Mouse (Mus musculus): ENCODE measurements around the gene Myt1l. TPM values are rescaled to one million over a fixed set of nuclear protein-coding genes. Genes with fewer than 3 reads are reported as not detected.

The Myt1l gene
- polyA plus RNA-seq, 1 experiment from 2014 or later: 9.3 TPM

GRCm38 (mm10) chr12:29728294-29728693, 200.1 kb downstream of the Myt1l start:
- H3K9me3 ChIP-seq (replicated peaks): no peaks in the 10 kb centered on the region
- H3K4me3 ChIP-seq (replicated peaks): no peak overlapping the region
- 82% methylated on average over 2 of the region's 2 CpGs for WGBS
- no peak overlapping the region for H3K27ac ChIP-seq (replicated peaks)
- ATAC-seq (ENCODE audit: insufficient number of reproducible peaks, low FRiP score, low TSS enrichment, low read depth): no peak
- no peaks in the 10 kb centered on the region for H3K27me3 ChIP-seq
- H3K36me3 ChIP-seq: no peaks in the 10 kb centered on the region
- H3K4me2 ChIP-seq (replicated peaks): no peak overlapping the region
- H3K9ac ChIP-seq: no peak overlapping the region
- H3K4me1 ChIP-seq: no peaks in the 10 kb centered on the region

DNA sequence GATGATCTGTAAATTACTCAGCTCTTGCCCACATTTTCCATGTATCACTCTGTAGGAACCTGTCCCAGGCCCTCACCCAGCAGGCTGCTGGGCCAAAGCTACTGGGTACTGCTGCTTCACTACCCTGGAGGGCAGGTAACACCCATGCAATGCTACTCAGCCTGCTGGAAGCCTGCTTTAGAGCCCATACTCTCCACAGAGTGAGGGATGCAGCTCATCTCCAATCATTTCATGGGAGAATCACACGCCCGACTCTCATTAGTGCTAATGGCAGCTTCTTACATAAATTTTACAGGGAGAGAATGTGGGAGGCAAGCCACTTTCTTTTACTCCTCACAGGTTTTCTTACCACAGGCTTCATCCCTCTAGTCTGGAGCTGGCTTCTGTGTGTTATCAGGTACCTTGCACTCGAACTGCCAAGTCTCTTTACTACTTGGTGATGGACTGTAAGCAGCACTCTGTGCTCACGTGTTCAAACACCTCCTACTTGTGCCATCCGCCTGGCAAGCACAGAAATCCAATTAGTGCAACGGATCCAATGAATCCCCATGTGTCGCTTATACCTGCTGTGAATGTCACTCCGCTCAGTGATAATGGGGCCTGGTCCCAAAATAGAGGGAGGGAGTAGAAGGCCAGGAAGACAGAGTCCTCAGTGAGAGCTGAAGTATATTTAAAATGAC, 212.3 kb downstream of the Myt1l start:
- no peaks in the 10 kb centered on the region for H3K4me1 ChIP-seq
- H3K27ac ChIP-seq (replicated peaks): no peak overlapping the region
- H3K36me3 ChIP-seq: no peaks in the 10 kb centered on the region
- ATAC-seq (ENCODE audit: insufficient number of reproducible peaks, low FRiP score, low TSS enrichment, low read depth): no peak
- no peaks in the 10 kb centered on the region for H3K27me3 ChIP-seq
- H3K9me3 ChIP-seq (replicated peaks): no peaks in the 10 kb centered on the region
- no peak overlapping the region for H3K9ac ChIP-seq
- H3K4me2 ChIP-seq (replicated peaks): no peak overlapping the region
- WGBS: 77% methylated on average over 8 of the region's 8 CpGs
- no peak overlapping the region for H3K4me3 ChIP-seq (replicated peaks)

DNA sequence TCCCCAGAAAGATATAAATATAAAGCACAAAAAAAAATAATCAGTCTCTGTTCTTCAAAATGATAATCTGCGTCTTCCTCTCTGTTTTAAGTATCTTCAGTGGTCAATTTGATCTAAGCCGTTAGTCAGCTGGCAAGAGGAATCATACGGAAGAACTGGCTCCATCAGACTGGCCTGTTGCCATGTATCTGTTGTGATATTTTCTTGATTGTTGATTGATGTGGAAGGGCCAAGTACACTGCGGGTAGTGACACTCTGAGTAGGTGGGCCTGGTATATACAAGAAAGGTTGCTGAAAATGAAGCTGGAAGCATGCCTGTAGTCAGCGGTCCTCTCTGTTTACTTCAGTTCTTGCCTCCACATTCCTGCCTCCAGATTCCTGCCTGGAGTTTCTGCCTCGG, 213.0 kb downstream of the Myt1l start:
- no peaks in the 10 kb centered on the region for H3K36me3 ChIP-seq
- no peak overlapping the region for H3K4me2 ChIP-seq (replicated peaks)
- H3K9me3 ChIP-seq (replicated peaks): no peaks in the 10 kb centered on the region
- WGBS: 83% methylated on average over 6 of the region's 6 CpGs
- no peak overlapping the region for H3K9ac ChIP-seq
- H3K27ac ChIP-seq (replicated peaks): no peak overlapping the region
- H3K4me1 ChIP-seq: no peaks in the 10 kb centered on the region
- no peaks in the 10 kb centered on the region for H3K27me3 ChIP-seq
- no peak overlapping the region for H3K4me3 ChIP-seq (replicated peaks)
- ATAC-seq (ENCODE audit: insufficient number of reproducible peaks, low FRiP score, low TSS enrichment, low read depth): no peak

DNA sequence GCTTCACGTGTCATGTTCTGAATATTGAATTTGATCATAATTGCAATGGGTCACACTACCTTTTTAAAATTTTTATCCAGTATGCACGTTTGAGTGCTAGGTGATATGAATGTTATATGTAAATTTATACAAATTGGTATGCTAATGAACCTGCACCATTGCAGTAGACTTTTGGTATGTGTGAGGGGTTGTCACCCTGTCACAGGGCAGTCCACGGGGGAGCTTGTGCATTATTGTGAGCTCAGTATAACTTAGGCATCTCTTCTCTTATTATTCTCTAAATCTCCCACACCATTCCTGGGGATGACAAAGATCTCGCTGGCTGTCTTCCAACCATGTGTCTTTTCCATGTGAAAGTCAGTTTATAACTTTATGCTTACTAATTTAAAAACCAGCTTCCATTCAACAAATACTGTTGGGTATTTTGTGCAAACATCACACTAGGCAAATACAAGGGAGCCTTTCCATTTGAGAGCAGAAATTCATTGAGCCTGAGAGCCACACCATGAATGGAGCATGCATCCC, 222.5 kb downstream of the Myt1l start:
- no peaks in the 10 kb centered on the region for H3K4me1 ChIP-seq
- H3K4me2 ChIP-seq (replicated peaks): no peak overlapping the region
- no peak overlapping the region for H3K9ac ChIP-seq
- ATAC-seq (ENCODE audit: insufficient number of reproducible peaks, low FRiP score, low TSS enrichment, low read depth): no peak
- WGBS: 82% methylated on average over 4 of the region's 4 CpGs
- H3K4me3 ChIP-seq (replicated peaks): no peak overlapping the region
- H3K27me3 ChIP-seq: no peaks in the 10 kb centered on the region
- H3K9me3 ChIP-seq (replicated peaks): no peaks in the 10 kb centered on the region
- no peak overlapping the region for H3K27ac ChIP-seq (replicated peaks)
- H3K36me3 ChIP-seq: no peaks in the 10 kb centered on the region

GRCm38 (mm10) chr12:29755086-29755871, 227.1 kb downstream of the Myt1l start:
- no peak for ATAC-seq (ENCODE audit: insufficient number of reproducible peaks, low FRiP score, low TSS enrichment, low read depth)
- WGBS: 84% methylated on average over 5 of the region's 5 CpGs

GRCm38 (mm10) chr12:29755872-29756265, 227.7 kb downstream of the Myt1l start:
- whole genome bisulfite sequencing: 79% methylated on average over 3 of the region's 3 CpGs

More at GRCm38 (mm10) chr12:29755086-29755871, 227.1 kb downstream of the Myt1l start:
- no peaks in the 10 kb centered on the region for H3K27me3 ChIP-seq
- H3K4me1 ChIP-seq: no peaks in the 10 kb centered on the region
- no peaks in the 10 kb centered on the region for H3K36me3 ChIP-seq
- no peak overlapping the region for H3K4me3 ChIP-seq (replicated peaks)
- H3K9me3 ChIP-seq (replicated peaks): no peaks in the 10 kb centered on the region
- no peak overlapping the region for H3K9ac ChIP-seq
- H3K27ac ChIP-seq (replicated peaks): no peak overlapping the region
- H3K4me2 ChIP-seq (replicated peaks): no peak overlapping the region

DNA sequence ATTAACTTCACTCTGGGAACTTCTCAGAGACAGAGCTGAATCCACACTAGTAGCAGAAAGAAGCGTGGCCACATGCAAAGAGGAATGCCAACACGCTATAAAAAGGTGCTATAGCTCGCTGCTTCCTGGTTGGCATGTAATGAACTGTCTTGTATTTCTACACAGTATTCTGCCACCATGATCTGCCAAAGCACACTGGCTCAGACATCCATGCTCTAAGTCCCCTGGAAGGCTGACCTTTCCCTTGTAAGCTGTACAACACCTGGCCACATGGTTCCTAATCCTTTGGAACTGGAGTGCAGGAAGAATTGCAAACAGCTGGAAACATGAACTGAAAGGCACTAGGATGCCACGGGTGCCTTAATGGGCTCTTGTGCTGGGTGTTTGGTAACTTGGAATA, 232.4 kb downstream of the Myt1l start:
- Histone ChIP-seq H3K4me3 (replicated peaks) (no peak overlapping the region), H3K4me2 (replicated peaks) (no peak overlapping the region), H3K4me1 (no peaks in the 10 kb centered on the region), H3K9ac (no peak overlapping the region), H3K27me3 (no peaks in the 10 kb centered on the region), H3K27ac (replicated peaks) (no peak overlapping the region), H3K36me3 (no peaks in the 10 kb centered on the region), H3K9me3 (replicated peaks) (no peaks in the 10 kb centered on the region)
- WGBS: 70% methylated on average over 4 of the region's 4 CpGs
- ATAC-seq (ENCODE audit: insufficient number of reproducible peaks, low FRiP score, low TSS enrichment, low read depth): no peak

More at GRCm38 (mm10) chr12:29755872-29756265, 227.7 kb downstream of the Myt1l start:
- Histone ChIP-seq H3K36me3 (no peaks in the 10 kb centered on the region), H3K27me3 (no peaks in the 10 kb centered on the region), H3K4me2 (replicated peaks) (no peak overlapping the region), H3K9me3 (replicated peaks) (no peaks in the 10 kb centered on the region), H3K27ac (replicated peaks) (no peak overlapping the region), H3K4me1 (no peaks in the 10 kb centered on the region), H3K9ac (no peak overlapping the region), H3K4me3 (replicated peaks) (no peak overlapping the region)
- no peak for ATAC-seq (ENCODE audit: insufficient number of reproducible peaks, low FRiP score, low TSS enrichment, low read depth)

- H3K27ac ChIP-seq (replicated peaks): no peak overlapping the region
- no peaks in the 10 kb centered on the region for H3K4me1 ChIP-seq
- no peaks in the 10 kb centered on the region for H3K36me3 ChIP-seq
- no peak for ATAC-seq (ENCODE audit: insufficient number of reproducible peaks, low FRiP score, low TSS enrichment, low read depth)
- H3K4me3 ChIP-seq (replicated peaks): no peak overlapping the region
- no peak overlapping the region for H3K4me2 ChIP-seq (replicated peaks)
- 76% methylated on average over 1 of the region's 1 CpGs for WGBS
- no peaks in the 10 kb centered on the region for H3K27me3 ChIP-seq
- no peaks in the 10 kb centered on the region for H3K9me3 ChIP-seq (replicated peaks)
- no peak overlapping the region for H3K9ac ChIP-seq
Observed at GRCm38 (mm10) chr12:29766158-29766557, 238.0 kb downstream of the Myt1l start.

GRCm38 (mm10) chr12:29771791-29772190, 243.6 kb downstream of the Myt1l start:
- no peak overlapping the region for H3K9ac ChIP-seq
- H3K27me3 ChIP-seq: no peaks in the 10 kb centered on the region
- no peak overlapping the region for H3K4me2 ChIP-seq (replicated peaks)
- 70% methylated on average over 3 of the region's 3 CpGs for WGBS
- ATAC-seq (ENCODE audit: insufficient number of reproducible peaks, low FRiP score, low TSS enrichment, low read depth): no peak
- H3K4me3 ChIP-seq (replicated peaks): no peak overlapping the region
- H3K27ac ChIP-seq (replicated peaks): no peak overlapping the region
- no peaks in the 10 kb centered on the region for H3K4me1 ChIP-seq
- no peaks in the 10 kb centered on the region for H3K9me3 ChIP-seq (replicated peaks)
- no peaks in the 10 kb centered on the region for H3K36me3 ChIP-seq

GRCm38 (mm10) chr12:29772401-29772800, 244.2 kb downstream of the Myt1l start:
- no peaks in the 10 kb centered on the region for H3K36me3 ChIP-seq
- H3K9ac ChIP-seq: no peak overlapping the region
- no peaks in the 10 kb centered on the region for H3K4me1 ChIP-seq
- H3K4me3 ChIP-seq (replicated peaks): no peak overlapping the region
- no peak for ATAC-seq (ENCODE audit: insufficient number of reproducible peaks, low FRiP score, low TSS enrichment, low read depth)
- H3K27ac ChIP-seq (replicated peaks): no peak overlapping the region
- no peaks in the 10 kb centered on the region for H3K9me3 ChIP-seq (replicated peaks)
- H3K4me2 ChIP-seq (replicated peaks): no peak overlapping the region
- no peaks in the 10 kb centered on the region for H3K27me3 ChIP-seq

GRCm38 (mm10) chr12:29778901-29779300, 250.7 kb downstream of the Myt1l start:
- H3K27me3 ChIP-seq: no peaks in the 10 kb centered on the region
- H3K9ac ChIP-seq: no peak overlapping the region
- no peak overlapping the region for H3K27ac ChIP-seq (replicated peaks)
- no peak overlapping the region for H3K4me2 ChIP-seq (replicated peaks)
- no peaks in the 10 kb centered on the region for H3K4me1 ChIP-seq
- H3K9me3 ChIP-seq (replicated peaks): no peaks in the 10 kb centered on the region
- no peaks in the 10 kb centered on the region for H3K36me3 ChIP-seq
- no peak for ATAC-seq (ENCODE audit: insufficient number of reproducible peaks, low FRiP score, low TSS enrichment, low read depth)
- 77% methylated on average over 2 of the region's 2 CpGs for WGBS
- no peak overlapping the region for H3K4me3 ChIP-seq (replicated peaks)

Data from embryonic facial prominence, embryonic 15.5 days (tissue).